Mouse (Mus musculus) embryo, embryonic 10.5 days (tissue): ENCODE measurements around the gene Prr23a3.

ENCODE experiments used
- DNase-seq: peaks from one replicate; pipeline ENCODE4 v3.0.0-alpha.2; 2015; ENCODE audit warnings: low spot score

The Prr23a3 gene

GRCm38 (mm10) chr9:98864571-98864970, at the start of gene Prr23a3:
Gene Prr23a3, plus strand, starts transcription at chr9:98864767.
- peak; percentile 6 for DNase-seq

GRCm38 (mm10) chr9:98816066-98816465, 48.5 kb upstream of the Prr23a3 start:
- no peak for DNase-seq

DNA sequence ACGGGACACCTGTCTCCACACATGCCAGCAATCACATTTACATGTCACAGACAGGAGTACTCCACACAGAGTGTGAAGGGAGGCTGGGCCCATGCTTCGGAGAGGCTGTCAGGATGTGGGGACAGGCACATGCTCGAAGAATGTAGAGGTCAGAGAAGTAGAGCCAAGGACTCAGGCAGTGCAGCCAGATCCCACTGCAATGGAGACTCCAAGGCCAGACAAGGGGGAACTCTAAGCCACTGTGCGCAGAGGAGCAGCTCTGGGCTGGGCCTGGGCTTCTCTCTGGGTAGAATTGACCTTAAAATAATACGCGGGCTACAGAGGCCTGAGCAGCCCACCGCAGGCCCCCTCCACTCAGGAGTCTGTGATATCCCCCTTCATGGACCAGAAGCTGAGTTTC, 47.0 kb upstream of the Prr23a3 start:
- no peak for DNase-seq

DNA sequence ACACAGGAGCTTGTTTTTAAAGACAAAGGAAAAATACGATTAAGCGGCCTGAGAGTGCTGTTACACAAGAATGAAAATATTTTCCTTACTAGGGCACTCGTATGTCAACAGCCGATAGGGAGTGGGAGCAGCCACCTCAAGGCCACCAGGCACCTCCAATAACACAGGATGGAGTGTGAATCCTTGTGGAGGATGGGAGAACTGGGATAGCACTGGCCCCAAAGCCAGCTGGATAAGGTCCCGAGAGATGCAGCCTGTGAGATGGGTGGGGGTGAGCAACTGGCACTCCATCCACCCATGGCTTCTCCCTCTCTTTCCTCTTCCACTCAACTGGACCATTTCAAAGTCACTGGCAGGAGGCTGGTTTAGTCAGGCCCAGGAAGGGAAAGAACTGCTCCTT, 45.6 kb upstream of the Prr23a3 start:
- DNase-seq: no peak

DNA sequence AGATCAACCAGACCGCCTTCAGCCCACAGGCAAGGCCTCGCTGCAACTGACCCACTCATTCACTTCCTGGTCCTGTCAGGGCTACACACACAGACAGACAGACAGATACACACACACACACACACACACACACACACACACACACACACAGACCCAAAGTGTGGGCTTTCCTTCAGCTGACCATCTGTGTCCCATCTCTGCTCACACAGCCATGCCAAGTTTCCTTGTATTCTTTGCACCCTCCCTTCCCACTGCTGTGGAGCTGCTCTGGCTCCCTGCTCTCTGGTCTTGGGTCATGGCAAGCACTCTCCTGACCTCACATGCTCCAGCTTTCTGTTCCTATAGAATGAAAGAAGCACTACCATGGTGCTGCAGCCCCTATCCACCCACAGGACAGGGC, 45.1 kb upstream of the Prr23a3 start:
- DNase-seq: no peak

DNA sequence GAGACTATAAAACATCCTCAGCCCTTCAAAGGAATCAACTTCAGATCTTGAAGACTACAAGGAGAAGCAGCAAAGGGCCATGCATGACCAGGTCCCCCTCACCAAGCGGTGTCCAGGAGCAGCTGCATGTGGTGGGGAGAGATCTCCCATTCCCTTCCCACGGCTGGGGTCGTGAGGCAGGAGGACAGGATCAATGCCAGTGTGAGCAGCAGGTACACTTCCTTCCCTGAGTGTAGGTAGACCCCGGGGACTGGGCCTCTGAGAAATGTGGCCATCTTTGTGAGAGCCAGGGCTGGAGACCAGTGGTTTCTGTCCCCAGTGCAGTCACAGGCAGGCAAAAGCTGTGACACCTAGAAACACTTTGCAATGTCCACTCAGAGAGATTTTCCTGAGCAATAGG, 44.1 kb upstream of the Prr23a3 start:
- DNase-seq: no peak

- DNase-seq: no peak
These were observed 43.5 kb upstream of the Prr23a3 start for GRCm38 (mm10) chr9:98821067-98821466.

- no peak for DNase-seq
These were observed 40.8 kb upstream of the Prr23a3 start for GRCm38 (mm10) chr9:98823805-98824204.

DNA sequence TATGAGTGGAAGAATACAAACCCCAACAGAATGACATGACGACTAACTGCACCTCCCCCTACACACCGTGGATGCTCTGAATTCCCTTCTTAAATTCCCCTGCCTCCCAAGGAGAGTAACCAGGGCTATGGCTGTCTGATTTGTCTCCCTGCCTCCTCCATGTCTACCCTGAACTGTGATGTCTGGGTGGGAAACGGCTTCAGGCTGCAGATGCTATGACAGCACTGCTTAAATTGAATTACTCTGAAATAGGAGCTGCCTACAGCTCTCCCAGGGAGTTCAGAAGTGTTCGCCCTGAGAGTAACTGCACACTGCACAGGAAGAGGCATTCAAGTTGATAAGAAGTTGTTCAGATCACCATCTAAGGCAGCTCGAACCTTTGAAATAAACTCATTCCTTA, 35.1 kb upstream of the Prr23a3 start:
- peak; percentile 36 for DNase-seq

DNA sequence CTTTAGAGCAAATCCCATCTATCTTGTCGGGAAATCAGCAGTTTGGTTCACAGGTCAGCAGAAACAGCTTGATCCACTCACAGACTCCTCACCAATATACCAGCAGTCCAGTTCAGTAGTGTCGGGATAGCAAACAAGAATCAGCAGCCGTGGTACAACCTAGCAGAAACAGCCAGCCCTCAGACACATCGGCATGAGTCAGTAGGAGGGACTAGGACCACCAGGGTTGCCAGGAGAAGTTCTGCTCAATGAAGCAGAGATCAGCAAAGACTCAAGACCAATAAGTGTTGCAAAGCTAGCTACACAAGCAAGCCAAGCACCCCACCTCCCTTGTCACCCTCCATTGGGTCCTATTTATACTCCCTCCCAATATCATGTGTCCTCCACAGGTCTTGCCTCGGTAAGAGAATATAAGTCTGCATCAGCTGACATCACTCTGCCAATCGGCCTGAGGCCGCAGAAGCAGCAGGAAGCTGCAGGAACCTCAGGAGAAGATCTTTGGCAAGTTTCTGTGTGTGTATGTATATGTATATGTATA, 27.0 kb upstream of the Prr23a3 start:
- no peak for DNase-seq

DNA sequence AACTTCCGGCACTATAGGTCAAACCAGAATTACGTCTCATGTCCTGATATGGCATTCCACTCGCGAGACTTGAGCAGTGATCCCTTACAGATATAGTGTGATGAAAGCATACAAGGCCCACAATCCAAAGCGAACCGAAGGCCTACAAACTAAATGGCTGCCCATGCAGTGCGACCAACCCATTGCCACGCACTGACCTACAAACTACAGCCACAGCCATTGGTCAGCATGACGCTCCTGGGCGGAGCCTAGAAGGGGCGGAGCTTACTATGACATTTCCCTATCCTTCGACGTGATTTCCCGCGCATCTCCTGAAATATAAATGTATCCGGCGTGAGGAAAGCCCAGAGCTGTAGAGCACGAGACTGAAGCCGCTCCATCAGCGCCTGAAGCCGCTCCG, 22.4 kb upstream of the Prr23a3 start, which contains the start of gene Prr23a1:
Gene Prr23a1 (plus strand): TSS at position 387 of the 400 bp plus-strand sequence.
- no peak for DNase-seq

GRCm38 (mm10) chr9:98856210-98856609, 8.4 kb upstream of the Prr23a3 start, which contains the start of gene Prr23a2:
Gene Prr23a2, plus strand, starts transcription at chr9:98856494.
- DNase-seq: no peak

- peak; percentile 34 for DNase-seq
These were observed 1.1 kb upstream of the Prr23a3 start for GRCm38 (mm10) chr9:98863463-98863862.

DNA sequence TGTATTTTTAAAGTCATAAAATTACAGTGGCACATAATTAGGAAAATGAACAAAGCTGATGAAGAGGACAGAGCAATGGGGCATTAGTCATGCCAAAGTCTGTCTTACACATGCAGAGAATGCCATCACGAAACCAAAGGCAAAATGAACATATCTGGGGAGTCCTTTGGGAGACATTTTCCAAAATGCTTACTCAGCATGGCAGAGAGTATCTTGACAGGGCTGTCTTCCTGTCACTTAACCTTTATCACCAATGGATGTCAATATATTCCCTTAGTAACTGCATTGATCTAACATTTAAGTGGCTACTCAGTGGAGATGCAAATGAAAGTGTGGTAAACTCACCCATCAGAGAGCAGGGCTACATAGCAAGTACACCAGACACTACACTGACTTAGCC, 36.9 kb downstream of the Prr23a3 start:
- no peak for DNase-seq

DNA sequence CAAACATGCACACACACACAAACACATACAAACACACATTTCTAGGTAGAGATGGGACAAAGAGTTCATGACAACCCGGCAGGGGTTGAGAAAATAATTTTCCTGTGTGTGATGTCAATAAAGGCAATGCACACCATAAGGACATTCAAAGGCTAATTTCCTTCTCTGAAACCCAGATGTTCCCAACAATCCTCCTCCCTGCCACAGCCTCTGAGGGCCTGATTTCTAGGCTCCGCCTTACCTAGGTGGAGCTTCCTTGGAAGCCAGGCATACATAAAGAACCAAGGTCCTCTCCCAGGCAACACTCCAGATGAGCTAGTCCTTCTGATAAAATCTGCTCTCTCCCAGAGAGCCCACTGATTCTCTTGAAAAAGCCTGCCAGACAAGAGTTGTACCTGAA, 38.3 kb downstream of the Prr23a3 start, which contains the start of gene 7420426K07Rik:
Gene 7420426K07Rik (plus strand): TSS at position 301 of the 400 bp plus-strand sequence.
- DNase-seq: no peak
